Comparison of ENCODE assay signal across 9 mouse cellular contexts in genomic region chr8:47872361-47873107, GRCm38 (mm10). TPM values are rescaled to one million over a fixed set of nuclear protein-coding genes. Genes with fewer than 3 reads are reported as not detected.
DNase-seq lines count a peak whose midpoint lies in the region; TF ChIP-seq lines count a peak whose summit lies in the region.
"Had no signal": no experiment of that assay in that cellular context is flagged by ENCODE, and none has a peak within 500 bp of the region (broad histone marks: within the 10 kb centered on the region; RNA-seq: fewer than 3 reads in every experiment).

No protein-coding gene starts in this region.

- peaks cover 19% of the 10 kb centered on the region for H3K36me3 ChIP-seq in ES-Bruce4 (ENCODE audit: control insufficient read depth, insufficient read depth, low read length, poor library complexity, severe bottlenecking)

- H3K9ac ChIP-seq in ES-Bruce4 (ENCODE audit: low read depth, poor library complexity, severe bottlenecking), result no peak overlapping the region
- H3K9ac ChIP-seq: limb, embryonic 15.5 days had no signal

- no peak for TF ChIP-seq EP300 in ES-Bruce4 (IDR thresholded peaks at IDR 0.05; ENCODE audit: insufficient read depth, low read depth, low read length)

- no peaks in the 10 kb centered on the region for H3K27me3 ChIP-seq in ES-Bruce4 (ENCODE audit: control insufficient read depth, insufficient read depth, low read length, poor library complexity, severe bottlenecking)
- H3K27me3 ChIP-seq: limb, embryonic 15.5 days had no signal

- no peak overlapping the region for H3K4me3 ChIP-seq in ES-Bruce4 (ENCODE audit: low read depth, low read length)
- H3K4me3 ChIP-seq: limb, embryonic 15.5 days had no signal

- peak; percentile 99 for TF ChIP-seq CTCF in ES-Bruce4 (IDR thresholded peaks at IDR 0.05; ENCODE audit: low read depth, low read length)

- H3K4me1 ChIP-seq in ES-Bruce4 (ENCODE audit: control insufficient read depth, insufficient read depth, low read length), result no peaks in the 10 kb centered on the region

- intact Hi-C loops in heart, postnatal 10 days (cut with DNase I), result loop anchor here (1.0 to 5.0 kb wide), 4 partner anchors 60 to 144 kb away; no protein-coding TSS in a partner anchor

- no peak for TF ChIP-seq POLR2A in ES-Bruce4 (IDR thresholded peaks at IDR 0.05; ENCODE audit: insufficient read depth, low read length)

- no peak overlapping the region for H3K27ac ChIP-seq in ES-Bruce4 (ENCODE audit: insufficient read depth, low read length)
- H3K27ac ChIP-seq: limb, embryonic 15.5 days had no signal

- H3K9me3 ChIP-seq in ES-Bruce4 (replicated peaks; ENCODE audit: control insufficient read depth, insufficient read depth, low read length, poor library complexity, severe bottlenecking), result no peaks in the 10 kb centered on the region
- H3K9me3 ChIP-seq: limb, embryonic 15.5 days had no signal

- DNase-seq in cerebellum, adult 9-10 months, result peak; percentile 7
- no peak for DNase-seq in cerebellum, adult 11-12 months
- peak; percentile 52 for DNase-seq in embryo, embryonic 9.5 days (ENCODE audit: extremely low spot score)
- peak; percentile 50 to 69 for DNase-seq in heart, postnatal 10 days
- peak; percentile 41 to 54 for DNase-seq in kidney, postnatal 36 days
- DNase-seq in lung, postnatal 10 days, result peak; percentile 55
- DNase-seq in retina, postnatal 7 days (ENCODE audit: low read depth, low spot score), result peak; percentile 35

RNA-seq across cellular contexts. Expression of gene Cldn22, which starts 48.3 kb away (rescaled TPM):
- not detected in 2 replicates for polyA plus RNA-seq in ES-Bruce4 (2011; ENCODE audit: insufficient read depth, insufficient read length, low read depth, missing spikeins)
- total RNA-seq in heart, postnatal 10 days (2021), result not detected
- polyA plus RNA-seq: limb, embryonic 15.5 days had no signal

RNA-seq across cellular contexts. Expression of gene Cldn24, which starts 50.6 kb away (rescaled TPM):
- polyA plus RNA-seq in ES-Bruce4 (2011; ENCODE audit: insufficient read depth, insufficient read length, low read depth, missing spikeins), result not detected in 2 replicates
- total RNA-seq in heart, postnatal 10 days (2021), result not detected
- polyA plus RNA-seq: limb, embryonic 15.5 days had no signal
